Mouse (Mus musculus) CH12.LX (cell line): Measurements from ENCODE around the gene Bcas3.

ENCODE experiments used
- CTCF ChIP-seq, 2 experiments: IDR thresholded peaks in 1 of 2; conservative IDR thresholded peaks in 1 of 2; 2 replicates each; pipeline ENCODE4 v1.5.1; 2011 to 2012; ENCODE audit warnings: low read depth in 2 of 2, low read length in 2 of 2, improper control_type of control experiment in 1 of 2, inconsistent platforms in 1 of 2, mild to moderate bottlenecking in 1 of 2, moderate library complexity in 1 of 2
- MYC ChIP-seq: IDR thresholded peaks from 2 replicates; pipeline ENCODE4 v1.6.1; 2011; ENCODE audit warnings: low read depth, mild to moderate bottlenecking, improper control_type of control experiment, low read length
- POLR2AphosphoS2 ChIP-seq: IDR thresholded peaks from 2 replicates; pipeline ENCODE4 v1.6.1; 2011; ENCODE audit warnings: low read depth, low read length, improper control_type of control experiment
- UBTF ChIP-seq: IDR thresholded peaks from 2 replicates; pipeline ENCODE4 v1.6.1; 2012; ENCODE audit warnings: low read depth, mild to moderate bottlenecking, inconsistent platforms, low read length, improper control_type of control experiment, moderate library complexity

- TF ChIP-seq CTCF (conservative IDR thresholded peaks at IDR 0.05 in 1 of 2, IDR thresholded peaks at IDR 0.05 in 1 of 2; ENCODE audit: low read depth in 2 of 2, low read length in 2 of 2), result no peak
- no peak for TF ChIP-seq MYC
- TF ChIP-seq UBTF, result no peak
- TF ChIP-seq POLR2AphosphoS2, result no peak
These were observed 24.2 kb upstream of the Bcas3 start for GRCm38 (mm10) chr11:85328717-85329116.
